Mouse (Mus musculus) C2C12 (cell line): ENCODE results near the gene Kat14.

Source experiments
- CEBPB ChIP-seq: IDR thresholded peaks from one replicate; pipeline ENCODE4 v1.6.1; 2011; ENCODE audit warnings: low read depth, mild to moderate bottlenecking, control low read depth, moderate library complexity
- CTCF ChIP-seq: IDR thresholded peaks from one replicate; pipeline ENCODE4 v1.5.1; 2011; ENCODE audit not compliant: control insufficient read depth, insufficient read depth, insufficient read length
- MAX ChIP-seq: IDR thresholded peaks from one replicate; pipeline ENCODE4 v1.6.1; 2011; ENCODE audit warnings: mild to moderate bottlenecking, control low read depth
- MYOD1 ChIP-seq: IDR thresholded peaks from one replicate; pipeline ENCODE4 v1.6.1; 2011; ENCODE audit warnings: low read depth; ENCODE audit not compliant: control insufficient read depth, insufficient read length
- MYOG ChIP-seq: IDR thresholded peaks from one replicate; pipeline ENCODE4 v1.6.1; 2011; ENCODE audit not compliant: control insufficient read depth, insufficient read length; ENCODE audit errors: extremely low read depth
- USF1 ChIP-seq: IDR thresholded peaks from one replicate; pipeline ENCODE4 v1.6.1; 2011; ENCODE audit warnings: low read depth, mild to moderate bottlenecking, control low read depth, moderate library complexity

GRCm38 (mm10) chr2:144418062-144418461 is 49.3 kb downstream of the Kat14 start:
- no peak for TF ChIP-seq CTCF
- TF ChIP-seq MAX, result no peak
- TF ChIP-seq CEBPB, result no peak
- TF ChIP-seq MYOG, result no peak
- TF ChIP-seq MYOD1, result no peak
- TF ChIP-seq USF1, result no peak
